Mouse (Mus musculus) olfactory bulb, adult 2 months (tissue): ENCODE data around the gene Wdr27. TPM values are rescaled to one million over a fixed set of nuclear protein-coding genes. Genes with fewer than 3 reads are reported as not detected.

Source experiments
- H3K27ac ChIP-seq: fragments of 200-500 bp; 2 replicates; pipeline ENCODE4 v1.5.1; 2012; ENCODE audit warnings: low read depth, low read length; ENCODE audit not compliant: insufficient read depth
- H3K4me1 ChIP-seq: fragments of 200-500 bp; 2 replicates; pipeline ENCODE4 v1.6.1; 2012; ENCODE audit warnings: low read length; ENCODE audit not compliant: control insufficient read depth, insufficient read depth
- H3K4me3 ChIP-seq: fragments of 200-500 bp; 2 replicates; pipeline ENCODE4 v1.5.1; 2012; ENCODE audit warnings: mild to moderate bottlenecking, low read depth, low read length, moderate library complexity; ENCODE audit not compliant: insufficient read depth
- CTCF ChIP-seq: fragments of 200-500 bp; IDR thresholded peaks from 2 replicates; pipeline ENCODE4 v1.5.1; 2012; ENCODE audit warnings: low read depth, mild to moderate bottlenecking, low read length, moderate library complexity; ENCODE audit not compliant: insufficient read depth
- POLR2A ChIP-seq: fragments of 200-500 bp; IDR thresholded peaks from 2 replicates; pipeline ENCODE4 v1.6.1; 2012; ENCODE audit warnings: mild to moderate bottlenecking, low read depth, low read length, moderate library complexity; ENCODE audit not compliant: insufficient read depth
- WGBS: fragments of 180-500 bp; shearing (Covaris S2); methylation state at CpG from one replicate; pipeline ENCODE4 v1.1.7; 2018; 5-methylcytosine and 5-hydroxymethylcytosine counted together
- polyA plus RNA-seq: library from polyadenylated mRNA; stranded (reverse); fragments of >200 nt; gene quantifications from 2 replicates; pipeline ENCODE4 v1.2.4, GENCODE M21; 2012; ENCODE audit warnings: low replicate concordance; ENCODE audit not compliant: missing spikeins, insufficient read depth, insufficient read length

Gene Wdr27
- polyA plus RNA-seq, 1 experiment = not detected

DNA sequence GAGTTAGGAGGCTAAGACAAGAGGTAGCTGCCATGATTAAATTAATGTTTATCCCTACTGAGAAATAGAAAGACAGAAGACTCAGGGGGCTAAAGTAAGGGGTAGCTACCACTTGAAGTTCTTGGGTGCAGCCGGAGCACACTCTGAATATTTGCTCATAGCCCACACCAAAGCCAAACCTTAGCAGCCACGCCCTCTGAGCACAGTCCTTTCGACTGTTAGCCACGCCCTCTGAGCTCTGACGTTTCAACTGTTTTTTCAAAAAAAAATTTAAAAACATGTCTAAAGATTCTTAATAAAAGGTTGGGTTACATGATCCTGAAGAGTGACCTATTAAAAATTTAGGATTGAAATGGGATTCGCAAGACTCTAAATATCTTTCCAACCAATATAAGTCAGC is 130.3 kb downstream of the Wdr27 start:
- H3K4me3 ChIP-seq = no peak overlapping the region
- TF ChIP-seq CTCF = no peak
- no peak for TF ChIP-seq POLR2A
- H3K4me1 ChIP-seq = peaks cover 2% of the 10 kb centered on the region; the same call in 1 of the 2 replicates
- WGBS = 82% methylated on average over 6 of the region's 6 CpGs
- H3K27ac ChIP-seq = no peak overlapping the region

DNA sequence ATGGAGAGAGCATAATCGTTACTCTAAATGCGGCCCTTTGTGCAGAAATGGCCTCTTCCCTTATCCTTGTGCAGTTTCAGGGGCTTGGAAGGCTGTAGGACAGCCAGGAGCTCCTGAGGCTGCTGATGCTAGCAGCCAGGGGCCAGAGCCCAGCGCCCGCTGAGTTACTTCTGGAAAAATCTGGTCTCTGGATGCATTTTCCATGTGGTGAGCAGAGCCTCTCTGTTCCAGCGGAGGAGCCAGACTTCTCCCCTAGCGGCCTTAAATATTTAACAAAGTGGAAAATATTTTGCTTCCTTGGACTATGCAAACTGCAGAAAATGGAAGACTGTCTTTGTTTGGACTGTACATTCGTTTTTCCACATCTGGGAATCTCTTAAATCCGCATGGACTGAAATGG is 130.9 kb downstream of the Wdr27 start:
- TF ChIP-seq POLR2A = no peak
- no peak for TF ChIP-seq CTCF
- H3K4me1 ChIP-seq = peaks cover 2% of the 10 kb centered on the region; the same call in 1 of the 2 replicates
- H3K27ac ChIP-seq = no peak overlapping the region
- H3K4me3 ChIP-seq = no peak overlapping the region
- WGBS = 58% methylated on average over 8 of the region's 8 CpGs

GRCm38 (mm10) chr17:14806808-14807207 is 136.2 kb downstream of the Wdr27 start:
- 93% methylated on average over 7 of the region's 7 CpGs for WGBS
- H3K4me1 ChIP-seq = no peaks in the 10 kb centered on the region
- no peak for TF ChIP-seq POLR2A
- TF ChIP-seq CTCF = no peak
- no peak overlapping the region for H3K27ac ChIP-seq
- H3K4me3 ChIP-seq = no peak overlapping the region

DNA sequence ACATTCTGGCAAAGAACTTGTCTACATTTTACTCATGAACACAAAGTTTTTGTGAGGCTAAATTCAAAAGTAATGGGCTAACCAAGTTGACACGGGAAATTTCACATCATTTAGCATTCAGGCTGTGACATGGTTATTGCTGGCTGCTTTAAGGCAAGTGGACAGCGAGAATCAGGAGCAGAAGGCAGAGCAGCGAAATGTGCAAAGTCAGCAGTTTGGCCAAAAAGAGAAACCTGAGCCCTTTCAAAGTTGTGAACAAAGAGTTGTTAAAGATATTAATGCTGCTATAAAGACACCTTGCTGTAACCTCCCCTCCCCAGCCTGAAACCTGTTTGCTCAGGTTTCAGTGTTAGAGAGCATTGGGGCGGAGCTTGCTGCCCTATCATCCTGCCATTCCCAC is 143.7 kb downstream of the Wdr27 start:
- 91% methylated on average over 4 of the region's 4 CpGs for WGBS
- Histone ChIP-seq H3K4me1 (no peaks in the 10 kb centered on the region), H3K4me3 (no peak overlapping the region), H3K27ac (no peak overlapping the region)
- TF ChIP-seq POLR2A = no peak
- no peak for TF ChIP-seq CTCF

GRCm38 (mm10) chr17:14795074-14795473 is 147.9 kb downstream of the Wdr27 start:
- H3K4me1 ChIP-seq = no peaks in the 10 kb centered on the region
- H3K27ac ChIP-seq = no peak overlapping the region
- 99% methylated on average over 4 of the region's 4 CpGs for WGBS
- H3K4me3 ChIP-seq = no peak overlapping the region
- no peak for TF ChIP-seq CTCF
- TF ChIP-seq POLR2A = no peak

DNA sequence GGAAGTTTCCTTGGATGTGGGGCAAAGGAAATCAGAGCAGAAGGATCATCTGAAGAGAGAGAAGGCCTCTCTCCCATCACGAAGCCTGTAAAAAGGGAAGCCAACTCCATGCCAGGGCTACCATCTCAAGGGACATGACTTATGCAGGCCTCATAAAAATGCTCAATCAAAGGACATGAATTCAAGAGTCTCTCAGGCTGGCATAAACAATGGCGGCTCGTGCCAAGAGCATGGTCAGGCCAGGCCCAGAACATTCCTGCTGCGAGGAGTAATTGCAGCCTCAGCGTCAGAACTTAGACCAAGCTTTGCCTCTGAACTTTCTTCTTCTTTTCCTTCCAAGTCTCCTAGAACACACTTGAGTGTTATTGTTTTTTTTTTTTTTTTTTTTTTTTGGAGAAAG is 163.6 kb downstream of the Wdr27 start:
- Histone ChIP-seq H3K4me1 (no peaks in the 10 kb centered on the region), H3K4me3 (no peak overlapping the region), H3K27ac (no peak overlapping the region)
- 75% methylated on average over 5 of the region's 5 CpGs for WGBS
- TF ChIP-seq CTCF (no peak), POLR2A (no peak)

DNA sequence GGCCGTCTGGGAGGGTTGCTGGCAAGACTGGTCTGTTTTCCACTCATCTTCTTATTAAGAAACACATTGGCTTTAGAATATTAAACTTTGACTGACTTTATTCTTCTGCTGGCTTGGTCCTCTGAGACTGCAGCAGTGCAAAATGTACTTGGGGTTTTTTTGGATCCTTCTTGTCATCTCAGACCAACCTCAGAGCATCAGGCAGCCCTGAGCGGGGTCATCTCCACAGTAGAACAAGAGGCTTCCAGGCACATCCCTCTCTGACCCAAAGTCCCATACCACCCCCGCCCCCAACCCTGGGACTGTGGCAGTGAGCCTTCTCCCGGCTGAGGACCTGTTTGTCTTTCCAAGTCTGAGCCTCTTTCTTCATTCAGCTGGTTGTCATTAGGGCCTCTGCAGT is 171.6 kb downstream of the Wdr27 start:
- Histone ChIP-seq H3K27ac (no peak overlapping the region), H3K4me3 (no peak overlapping the region), H3K4me1 (no peaks in the 10 kb centered on the region)
- WGBS = 78% methylated on average over 4 of the region's 4 CpGs
- TF ChIP-seq CTCF = no peak
- TF ChIP-seq POLR2A = no peak

DNA sequence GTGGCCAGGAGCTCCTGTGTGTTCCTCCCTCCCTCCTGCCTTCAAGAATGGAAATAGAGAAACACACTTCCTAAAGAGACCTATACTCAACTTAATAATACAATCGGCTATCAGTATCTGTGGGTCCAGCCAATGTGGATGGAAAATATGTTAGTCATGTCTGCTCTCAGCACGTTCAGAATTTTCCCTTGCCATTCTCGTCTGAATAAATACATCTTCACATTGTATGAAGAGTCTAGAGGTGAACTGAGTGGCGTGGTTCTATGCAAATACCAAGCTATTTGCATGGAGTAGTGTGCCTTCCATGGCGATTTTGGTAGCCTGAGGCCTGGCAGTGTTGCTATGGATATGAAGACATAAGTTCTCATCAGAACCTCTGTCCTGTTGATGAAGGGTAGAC is 172.6 kb downstream of the Wdr27 start:
- Histone ChIP-seq H3K4me3 (no peak overlapping the region), H3K27ac (no peak overlapping the region), H3K4me1 (no peaks in the 10 kb centered on the region)
- 86% methylated on average over 5 of the region's 5 CpGs for WGBS
- no peak for TF ChIP-seq CTCF
- no peak for TF ChIP-seq POLR2A

Other genes starting within 250 kb of the Wdr27 start
- gene Thbs2, start 248.9 kb downstream of the Wdr27 start, polyA plus RNA-seq = not detected in 2 replicates
- not detected in 2 replicates for gene 1600012H06Rik, start within 50 bp of the Wdr27 start, polyA plus RNA-seq
- gene Phf10, start 18.1 kb upstream of the Wdr27 start, polyA plus RNA-seq = not detected in 2 replicates
- not detected in 2 replicates for gene 9030025P20Rik, start 35.3 kb upstream of the Wdr27 start, polyA plus RNA-seq
- not detected in 2 replicates for gene Gm3417, start 35.6 kb upstream of the Wdr27 start, polyA plus RNA-seq
- gene Gm3435, start 67.0 kb upstream of the Wdr27 start, polyA plus RNA-seq = not detected in 2 replicates
- gene Ermard, start 98.0 kb upstream of the Wdr27 start, polyA plus RNA-seq = not detected in 2 replicates
- gene Tcte3, start 98.3 kb upstream of the Wdr27 start, polyA plus RNA-seq = not detected in 2 replicates
- not detected in 2 replicates for gene Gm3448, start 98.4 kb upstream of the Wdr27 start, polyA plus RNA-seq